Mouse (Mus musculus) cerebellum, adult 2 months (tissue): ENCODE results near the gene Rab10. TPM values are rescaled to one million over a fixed set of nuclear protein-coding genes. Genes with fewer than 3 reads are reported as not detected.
"Not testable (repeated sequence)": the region's sequence is repeated elsewhere in the genome, so short reads cannot be mapped to it uniquely, and the experiment has no call there.

Source experiments
- DNase-seq, 2 experiments: peaks; one replicate each; pipeline ENCODE4 v3.0.0; 2021
- H3K27ac ChIP-seq: fragments of 200-500 bp; 2 replicates; pipeline ENCODE4 v1.5.1; 2012; ENCODE audit warnings: low read length, control low read depth, inconsistent platforms; ENCODE audit not compliant: insufficient read depth
- H3K27me3 ChIP-seq: fragments of 200-500 bp; 2 replicates; pipeline ENCODE4 v1.6.1; 2012; ENCODE audit warnings: inconsistent platforms, mild to moderate bottlenecking, low read length, moderate library complexity; ENCODE audit not compliant: control insufficient read depth, insufficient read depth
- H3K4me1 ChIP-seq: fragments of 200-500 bp; 2 replicates; pipeline ENCODE4 v1.6.1; 2011; ENCODE audit warnings: low read length; ENCODE audit not compliant: control insufficient read depth, insufficient read depth
- H3K4me3 ChIP-seq: fragments of 200-500 bp; replicated peaks from 2 replicates; pipeline ENCODE3; 2011; ENCODE audit warnings: mild to moderate bottlenecking, low read depth, low read length, control low read depth; ENCODE audit not compliant: insufficient read depth
- CTCF ChIP-seq: fragments of 200-500 bp; IDR thresholded peaks from 2 replicates; pipeline ENCODE4 v1.5.1; 2011; ENCODE audit warnings: low read depth, mild to moderate bottlenecking, control low read depth, low read length, moderate library complexity, borderline replicate concordance; ENCODE audit not compliant: insufficient read depth
- POLR2A ChIP-seq: fragments of 200-500 bp; IDR thresholded peaks from 2 replicates; pipeline ENCODE4 v1.6.1; 2011; ENCODE audit warnings: low read length, control low read depth, borderline replicate concordance; ENCODE audit not compliant: insufficient read depth
- WGBS: fragments of 180-500 bp; shearing (Covaris S2); methylation state at CpG from one replicate; pipeline ENCODE4 v1.1.7; 2018; 5-methylcytosine and 5-hydroxymethylcytosine counted together
- polyA plus RNA-seq: library from polyadenylated mRNA; depleted of rRNA; stranded (reverse); fragments of >200 nt; gene quantifications from 2 replicates; pipeline ENCODE4 v1.2.3, GENCODE M21; 2012

The Rab10 gene
- polyA plus RNA-seq, 1 experiment: 96.6 TPM

- no peak overlapping the region for H3K27ac ChIP-seq
- no peaks in the 10 kb centered on the region for H3K4me1 ChIP-seq
- no peaks in the 10 kb centered on the region for H3K27me3 ChIP-seq
- no peak overlapping the region for H3K4me3 ChIP-seq
- no peak for TF ChIP-seq POLR2A
- no peak for TF ChIP-seq CTCF
- WGBS: 9% methylated on average over 2 of the region's 2 CpGs
- no peak for DNase-seq
Measured at GRCm38 (mm10) chr12:3316083-3316482, 6.3 kb upstream of the Rab10 start.

DNA sequence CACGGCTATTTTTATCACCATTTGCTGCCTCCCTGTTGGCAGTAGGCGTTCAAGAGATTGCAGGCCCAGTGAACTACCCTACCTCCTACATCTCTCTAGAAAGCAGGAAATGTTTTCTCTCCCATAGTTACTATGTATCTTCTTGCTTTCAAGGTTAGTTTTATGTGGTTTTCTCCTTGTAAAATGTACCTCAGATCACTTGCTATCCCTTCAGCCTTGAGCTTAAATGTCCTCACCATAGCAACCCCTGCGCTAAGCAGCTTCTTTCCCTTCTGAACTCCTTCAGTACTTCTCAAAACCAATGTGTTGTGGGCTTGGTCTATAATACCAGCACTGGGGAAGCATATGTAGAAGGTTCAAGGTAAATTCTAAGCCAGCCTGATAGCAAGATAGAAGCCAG, 3.1 kb upstream of the Rab10 start:
- no peak overlapping the region for H3K27ac ChIP-seq
- 87% methylated on average over 3 of the region's 3 CpGs for WGBS
- no peak for DNase-seq
- no peaks in the 10 kb centered on the region for H3K4me1 ChIP-seq
- no peak overlapping the region for H3K4me3 ChIP-seq
- TF ChIP-seq CTCF (no peak), POLR2A (no peak)
- H3K27me3 ChIP-seq: no peaks in the 10 kb centered on the region

DNA sequence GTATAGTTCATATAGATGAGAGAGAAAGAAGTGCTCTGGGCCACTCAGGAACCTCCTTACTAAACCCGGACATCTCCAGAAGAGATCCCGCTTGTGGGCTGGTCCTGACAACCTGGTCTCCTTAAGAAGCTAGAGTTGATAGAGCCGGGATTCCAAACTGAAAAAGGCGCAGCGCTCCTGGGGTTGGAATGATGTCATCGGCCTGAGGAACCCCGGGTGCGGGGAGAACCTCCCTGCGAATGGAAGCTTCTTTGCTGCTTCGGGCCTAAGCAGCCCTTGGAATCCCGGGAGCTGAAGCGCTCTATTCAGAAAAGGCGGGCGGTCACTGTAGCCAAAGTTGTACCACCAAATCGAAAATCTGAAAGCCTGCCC, 538 bp upstream of the Rab10 start:
- under 1% methylated on average over 15 of the region's 15 CpGs for WGBS
- TF ChIP-seq POLR2A (no peak), CTCF (no peak)
- Histone ChIP-seq H3K4me1 (no peaks in the 10 kb centered on the region), H3K27ac (peak overlapping the region; percentile 39), H3K27me3 (no peaks in the 10 kb centered on the region), H3K4me3 (peak overlapping the region; percentile 87)
- no peak for DNase-seq

DNA sequence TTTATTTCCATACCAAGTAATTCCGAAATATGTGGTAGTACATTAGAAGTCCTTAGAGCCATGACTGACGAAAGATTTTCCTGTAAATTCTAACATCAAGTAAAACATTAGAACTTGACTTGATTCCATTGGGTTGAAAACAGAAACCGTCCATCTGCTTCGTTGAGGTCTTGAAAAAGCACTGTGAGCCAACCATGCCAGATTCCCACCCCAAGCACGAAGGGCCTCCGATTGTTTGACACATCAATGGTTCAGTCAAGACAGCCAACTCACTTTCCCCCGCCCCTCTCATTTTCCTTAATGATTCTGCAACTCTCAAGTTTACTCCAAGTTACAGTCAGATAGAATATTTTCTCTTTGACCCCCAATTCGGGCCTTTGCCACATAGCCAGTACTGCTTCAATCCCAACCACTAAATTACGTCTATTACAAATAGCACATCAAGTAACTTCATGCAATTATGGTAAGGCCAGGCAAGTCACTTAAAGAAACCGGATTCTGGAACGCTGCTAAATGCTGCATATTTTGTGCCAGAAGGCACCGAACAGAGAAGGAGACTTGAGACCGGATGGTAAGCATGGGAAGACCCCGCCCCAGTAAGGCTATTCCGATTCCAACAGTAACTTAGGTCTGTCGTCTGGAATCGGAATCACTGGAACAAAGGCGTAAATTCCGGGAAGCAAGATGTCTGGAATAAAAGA, 1.1 kb downstream of the Rab10 start:
- Histone ChIP-seq H3K4me3 (peak overlapping the region; percentile 72), H3K4me1 (no peaks in the 10 kb centered on the region), H3K27ac (no peak overlapping the region), H3K27me3 (no peaks in the 10 kb centered on the region)
- no peak for TF ChIP-seq CTCF
- TF ChIP-seq POLR2A: no peak
- DNase-seq: peak in 1 of 2 experiments; percentile 18
- WGBS: 2% methylated on average over 19 of the region's 19 CpGs

DNA sequence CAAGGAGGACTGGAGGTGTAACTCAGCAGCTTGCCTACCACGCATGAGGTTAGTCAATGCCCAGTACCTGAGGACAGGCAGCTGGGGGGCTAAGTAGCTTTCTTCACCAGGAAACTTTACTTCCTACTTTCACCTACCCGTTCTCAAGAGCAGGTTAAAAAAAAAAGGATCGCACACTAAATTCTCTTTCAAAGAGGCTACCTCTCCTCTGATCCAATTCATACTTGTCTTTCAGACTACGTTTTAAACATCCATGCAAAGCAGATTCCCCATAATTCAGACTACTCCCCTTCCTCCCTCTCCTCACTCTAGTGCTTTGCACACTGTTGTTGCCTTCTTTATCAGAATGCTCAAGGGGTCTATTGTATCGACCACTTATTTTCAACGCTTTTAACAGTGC, 2.2 kb downstream of the Rab10 start:
- Histone ChIP-seq H3K4me1 (no peaks in the 10 kb centered on the region), H3K27ac (no peak overlapping the region), H3K27me3 (no peaks in the 10 kb centered on the region), H3K4me3 (peak overlapping the region; percentile 57)
- TF ChIP-seq POLR2A (no peak), CTCF (no peak)
- no peak for DNase-seq
- WGBS: 21% methylated on average over 6 of the region's 6 CpGs

DNA sequence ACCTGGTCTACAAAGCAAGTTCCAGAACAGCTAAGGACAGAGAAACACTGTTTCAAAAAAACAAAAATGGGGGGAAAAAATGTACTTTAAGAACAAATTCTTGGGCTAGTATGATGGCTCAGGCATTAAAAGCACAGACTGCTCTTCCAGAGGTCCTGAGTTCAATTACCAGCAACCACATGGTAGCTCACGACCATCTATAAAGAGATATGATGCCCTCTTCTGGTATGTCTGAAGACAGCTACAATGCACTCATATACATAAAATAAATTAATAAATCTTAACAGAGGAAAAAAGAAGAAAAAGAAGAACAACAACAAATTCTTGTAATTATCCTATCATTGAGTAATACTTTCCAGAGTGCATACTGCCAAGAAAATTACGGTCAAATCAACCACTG, 4.5 kb downstream of the Rab10 start:
- no peak for DNase-seq
- Histone ChIP-seq H3K27me3 (no peaks in the 10 kb centered on the region), H3K4me1 (no peaks in the 10 kb centered on the region), H3K27ac (no peak overlapping the region), H3K4me3 (no peak overlapping the region)
- TF ChIP-seq POLR2A (no peak), CTCF (no peak)
- WGBS: 79% methylated on average over 2 of the region's 2 CpGs

DNA sequence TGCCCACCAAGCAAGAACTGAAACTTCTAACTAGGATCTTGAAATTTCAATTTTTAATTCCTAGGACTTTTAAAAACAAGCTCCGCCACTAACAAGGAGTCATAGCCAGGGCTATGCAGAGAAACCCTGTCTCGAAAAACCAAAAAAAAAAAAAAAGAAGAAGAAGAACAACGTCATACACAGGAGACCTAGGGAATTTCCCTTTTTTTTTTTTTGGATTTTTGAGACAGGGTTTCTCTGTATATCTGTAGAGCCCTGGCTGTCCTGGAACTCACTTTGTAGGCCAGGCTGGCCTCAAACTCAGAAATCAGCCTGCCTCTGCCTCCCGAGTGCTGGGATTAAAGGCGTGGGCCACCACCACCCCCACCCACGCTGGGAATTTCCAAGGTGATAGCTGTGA, 12.1 kb downstream of the Rab10 start:
- not testable (repeated sequence) for H3K4me3 ChIP-seq, H3K27me3 ChIP-seq, H3K27ac ChIP-seq, H3K4me1 ChIP-seq, DNase-seq
- WGBS: 94% methylated on average over 6 of the region's 6 CpGs

DNA sequence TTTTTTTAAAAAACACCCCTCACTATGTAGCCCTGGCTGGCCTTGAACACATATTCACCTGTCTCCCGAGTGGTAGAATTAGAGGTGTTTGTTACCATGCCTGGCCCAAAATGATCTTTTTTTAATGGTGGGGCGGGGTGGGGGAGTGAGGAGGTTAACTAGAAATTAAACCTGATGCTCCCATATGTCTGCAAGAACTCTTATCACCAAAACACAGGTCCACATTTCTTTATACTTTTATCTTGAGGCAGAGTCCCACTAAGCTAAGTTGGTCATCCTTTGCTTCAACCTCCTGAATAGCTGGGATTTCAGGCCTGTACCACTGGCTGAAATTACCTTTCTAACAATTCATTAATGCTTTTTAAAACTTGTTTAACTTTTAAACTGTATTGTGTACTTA, 13.7 kb downstream of the Rab10 start:
- no peak for TF ChIP-seq POLR2A
- TF ChIP-seq CTCF: no peak
- Histone ChIP-seq H3K4me3 (no peak overlapping the region), H3K27ac (no peak overlapping the region), H3K4me1 (no peaks in the 10 kb centered on the region; the same call in 1 of the 2 replicates), H3K27me3 (no peaks in the 10 kb centered on the region)
- WGBS: 95% methylated on average over 2 of the region's 2 CpGs
- DNase-seq: no peak

DNA sequence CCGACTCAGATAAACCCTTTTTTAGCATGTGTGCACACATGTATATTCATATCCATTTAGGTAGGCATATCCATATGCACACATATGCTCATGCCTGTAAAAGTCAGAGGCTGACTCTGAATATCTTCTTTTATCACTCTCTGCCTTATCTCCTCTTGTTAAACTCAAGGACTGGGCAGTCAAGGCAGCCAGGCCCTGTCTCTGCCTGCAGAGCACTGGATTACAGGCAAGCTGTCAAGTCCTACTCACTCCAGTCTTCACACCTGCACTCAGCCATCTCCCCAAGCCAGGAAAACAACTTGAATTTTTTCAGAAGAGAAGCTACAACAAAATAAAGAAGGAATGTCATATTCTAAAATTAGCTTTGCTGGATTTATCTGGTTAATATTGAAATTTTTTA, 17.9 kb downstream of the Rab10 start:
- H3K4me1 ChIP-seq: no peaks in the 10 kb centered on the region; the same call in 1 of the 2 replicates
- H3K4me3 ChIP-seq: no peak overlapping the region
- no peak for DNase-seq
- no peaks in the 10 kb centered on the region for H3K27me3 ChIP-seq
- no peak for TF ChIP-seq CTCF
- 100% methylated on average over 1 of the region's 1 CpGs for WGBS
- H3K27ac ChIP-seq: no peak overlapping the region
